Mouse (Mus musculus): ENCODE measurements at regions not wholly inside any gene's neighbourhood (a gene's known extent, or its start where the extent isn't known, plus 50 kb on each side); places are given as distances from the start of the nearest gene placed in this dataset.

- Histone ChIP-seq H3K9me3 (ENCODE audit: control insufficient read depth, low read length) (no peaks in the 10 kb centered on the region), H3K36me3 (ENCODE audit: control insufficient read depth, insufficient read depth, low read length) (no peaks in the 10 kb centered on the region), H3K4me2 (ENCODE audit: low read depth, severe bottlenecking) (no peak overlapping the region), H3K27me3 (ENCODE audit: control insufficient read depth, insufficient read depth, low read length) (no peaks in the 10 kb centered on the region), H3K27ac (replicated peaks; ENCODE audit: low read depth, low read length) (no peak overlapping the region), H3K9ac (ENCODE audit: low read length) (no peak overlapping the region), H3K4me3 (ENCODE audit: low read depth, low read length) (no peak overlapping the region), H3K4me1 (ENCODE audit: control insufficient read depth, insufficient read depth, low read length) (no peaks in the 10 kb centered on the region)
- DNase-seq (ENCODE audit: low spot score) (no peak), ATAC-seq (ENCODE audit: insufficient number of reproducible peaks, low FRiP score, low TSS enrichment, low read depth) (no peak)
- 85% methylated on average over 8 of the region's 8 CpGs for WGBS
These were observed 57.8 kb upstream of the Tars start for GRCm38 (mm10) chr15:11457278-11457677.

DNA sequence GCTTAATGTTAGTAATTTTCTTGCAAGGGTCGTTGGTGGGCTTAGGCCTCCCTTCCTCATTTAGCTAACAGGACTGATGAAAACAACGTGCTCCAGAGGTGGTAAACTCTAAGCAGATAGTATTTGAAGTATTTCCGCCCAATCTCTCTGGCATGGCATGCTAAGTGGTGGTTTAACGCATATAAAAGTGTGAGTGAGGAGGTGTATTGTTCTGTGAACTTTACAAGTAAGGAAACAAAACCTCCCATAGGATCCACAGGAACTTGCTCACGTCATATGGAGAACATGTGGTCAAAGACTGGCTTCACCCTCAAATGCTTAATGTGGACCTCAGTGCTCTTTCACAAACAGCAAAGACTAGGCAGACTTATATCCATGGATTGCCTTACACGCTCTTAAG, 56.5 kb upstream of the Tars start:
- DNase-seq (ENCODE audit: low spot score) = no peak
- Histone ChIP-seq H3K27ac (replicated peaks; ENCODE audit: low read depth, low read length) (no peak overlapping the region), H3K36me3 (ENCODE audit: control insufficient read depth, insufficient read depth, low read length) (no peaks in the 10 kb centered on the region), H3K27me3 (ENCODE audit: control insufficient read depth, insufficient read depth, low read length) (no peaks in the 10 kb centered on the region), H3K9me3 (ENCODE audit: control insufficient read depth, low read length) (no peaks in the 10 kb centered on the region), H3K4me1 (ENCODE audit: control insufficient read depth, insufficient read depth, low read length) (no peaks in the 10 kb centered on the region), H3K4me3 (ENCODE audit: low read depth, low read length) (no peak overlapping the region), H3K9ac (ENCODE audit: low read length) (no peak overlapping the region), H3K4me2 (ENCODE audit: low read depth, severe bottlenecking) (no peak overlapping the region)
- 38% methylated on average over 6 of the region's 6 CpGs for WGBS
- ATAC-seq (ENCODE audit: insufficient number of reproducible peaks, low FRiP score, low TSS enrichment, low read depth) = no peak

DNA sequence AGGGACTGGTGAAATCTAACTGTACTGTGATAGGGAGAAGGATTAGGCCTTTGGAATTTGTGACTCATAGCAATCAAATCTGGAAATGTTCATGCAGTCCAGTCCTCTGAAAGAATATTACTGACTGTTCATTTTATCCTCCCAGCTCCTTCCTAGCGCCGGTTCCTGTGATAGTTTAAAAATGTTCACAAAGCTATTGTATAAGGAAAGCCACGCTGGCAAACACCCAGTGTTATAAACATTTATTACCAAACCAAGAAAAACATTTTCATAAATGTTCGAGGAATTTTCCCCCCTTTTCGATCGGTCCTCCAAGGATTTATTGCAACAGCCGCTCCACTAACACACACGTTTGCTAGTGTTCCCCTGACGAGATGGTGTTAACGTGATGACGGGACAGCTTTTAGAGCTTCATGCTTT, 55.9 kb upstream of the Tars start:
- Histone ChIP-seq H3K9me3 (ENCODE audit: control insufficient read depth, low read length) (no peaks in the 10 kb centered on the region), H3K27ac (replicated peaks; ENCODE audit: low read depth, low read length) (no peak overlapping the region), H3K4me3 (ENCODE audit: low read depth, low read length) (no peak overlapping the region), H3K4me2 (ENCODE audit: low read depth, severe bottlenecking) (no peak overlapping the region), H3K9ac (ENCODE audit: low read length) (no peak overlapping the region), H3K4me1 (ENCODE audit: control insufficient read depth, insufficient read depth, low read length) (no peaks in the 10 kb centered on the region), H3K36me3 (ENCODE audit: control insufficient read depth, insufficient read depth, low read length) (no peaks in the 10 kb centered on the region), H3K27me3 (ENCODE audit: control insufficient read depth, insufficient read depth, low read length) (no peaks in the 10 kb centered on the region)
- DNase-seq (ENCODE audit: low spot score) = no peak
- no peak for ATAC-seq (ENCODE audit: insufficient number of reproducible peaks, low FRiP score, low TSS enrichment, low read depth)
- WGBS = 57% methylated on average over 11 of the region's 11 CpGs

GRCm38 (mm10) chr15:11453997-11454396, 54.5 kb upstream of the Tars start:
- H3K27me3 ChIP-seq (ENCODE audit: control insufficient read depth, insufficient read depth, low read length) = no peaks in the 10 kb centered on the region
- H3K27ac ChIP-seq (replicated peaks; ENCODE audit: low read depth, low read length) = no peak overlapping the region
- DNase-seq (ENCODE audit: low spot score) (no peak), ATAC-seq (ENCODE audit: insufficient number of reproducible peaks, low FRiP score, low TSS enrichment, low read depth) (no peak)
- no peaks in the 10 kb centered on the region for H3K4me1 ChIP-seq (ENCODE audit: control insufficient read depth, insufficient read depth, low read length)
- 91% methylated on average over 1 of the region's 1 CpGs for WGBS
- no peak overlapping the region for H3K4me3 ChIP-seq (ENCODE audit: low read depth, low read length)
- H3K4me2 ChIP-seq (ENCODE audit: low read depth, severe bottlenecking) = no peak overlapping the region
- no peaks in the 10 kb centered on the region for H3K9me3 ChIP-seq (ENCODE audit: control insufficient read depth, low read length)
- H3K36me3 ChIP-seq (ENCODE audit: control insufficient read depth, insufficient read depth, low read length) = no peaks in the 10 kb centered on the region
- H3K9ac ChIP-seq (ENCODE audit: low read length) = no peak overlapping the region

DNA sequence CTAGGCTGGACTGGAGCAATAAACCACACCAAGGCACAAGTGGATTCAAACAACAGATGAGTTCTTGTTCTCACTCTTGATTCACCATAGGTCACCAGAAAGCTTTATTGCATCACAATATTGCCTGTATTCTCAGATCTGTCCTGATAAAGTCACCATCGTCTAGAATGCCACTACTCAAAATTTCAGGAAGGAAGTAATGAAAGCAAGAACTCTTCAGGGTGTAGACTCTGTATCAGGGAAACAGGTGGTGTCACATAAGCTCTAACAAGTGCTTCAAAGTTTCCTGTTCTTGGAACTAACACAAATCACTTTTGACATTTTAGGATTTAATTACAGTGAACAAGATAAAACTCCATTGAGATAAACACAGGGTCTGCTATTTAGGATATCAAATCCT, 52.2 kb upstream of the Tars start:
- no peaks in the 10 kb centered on the region for H3K9me3 ChIP-seq (ENCODE audit: control insufficient read depth, low read length)
- no peak overlapping the region for H3K4me2 ChIP-seq (ENCODE audit: low read depth, severe bottlenecking)
- H3K4me3 ChIP-seq (ENCODE audit: low read depth, low read length) = no peak overlapping the region
- 71% methylated on average over 1 of the region's 1 CpGs for WGBS
- no peaks in the 10 kb centered on the region for H3K4me1 ChIP-seq (ENCODE audit: control insufficient read depth, insufficient read depth, low read length)
- no peak overlapping the region for H3K27ac ChIP-seq (replicated peaks; ENCODE audit: low read depth, low read length)
- no peak overlapping the region for H3K9ac ChIP-seq (ENCODE audit: low read length)
- no peaks in the 10 kb centered on the region for H3K36me3 ChIP-seq (ENCODE audit: control insufficient read depth, insufficient read depth, low read length)
- DNase-seq (ENCODE audit: low spot score) = no peak
- H3K27me3 ChIP-seq (ENCODE audit: control insufficient read depth, insufficient read depth, low read length) = no peaks in the 10 kb centered on the region
- ATAC-seq (ENCODE audit: insufficient number of reproducible peaks, low FRiP score, low TSS enrichment, low read depth) = no peak

Measured in limb, embryonic 11.5 days (tissue).